Mouse (Mus musculus) cerebellum, adult 2 months (tissue): Measurements from ENCODE around the gene Traf6. TPM values are rescaled to one million over a fixed set of nuclear protein-coding genes. Genes with fewer than 3 reads are reported as not detected.

Experiments used
- DNase-seq, 2 experiments: peaks; one replicate each; pipeline ENCODE4 v3.0.0; 2021
- H3K27ac ChIP-seq: fragments of 200-500 bp; 2 replicates; pipeline ENCODE4 v1.5.1; 2012; ENCODE audit warnings: low read length, control low read depth, inconsistent platforms; ENCODE audit not compliant: insufficient read depth
- H3K27me3 ChIP-seq: fragments of 200-500 bp; 2 replicates; pipeline ENCODE4 v1.6.1; 2012; ENCODE audit warnings: inconsistent platforms, mild to moderate bottlenecking, low read length, moderate library complexity; ENCODE audit not compliant: control insufficient read depth, insufficient read depth
- H3K4me1 ChIP-seq: fragments of 200-500 bp; 2 replicates; pipeline ENCODE4 v1.6.1; 2011; ENCODE audit warnings: low read length; ENCODE audit not compliant: control insufficient read depth, insufficient read depth
- H3K4me3 ChIP-seq: fragments of 200-500 bp; replicated peaks from 2 replicates; pipeline ENCODE3; 2011; ENCODE audit warnings: mild to moderate bottlenecking, low read depth, low read length, control low read depth; ENCODE audit not compliant: insufficient read depth
- CTCF ChIP-seq: fragments of 200-500 bp; IDR thresholded peaks from 2 replicates; pipeline ENCODE4 v1.5.1; 2011; ENCODE audit warnings: low read depth, mild to moderate bottlenecking, control low read depth, low read length, moderate library complexity, borderline replicate concordance; ENCODE audit not compliant: insufficient read depth
- POLR2A ChIP-seq: fragments of 200-500 bp; IDR thresholded peaks from 2 replicates; pipeline ENCODE4 v1.6.1; 2011; ENCODE audit warnings: low read length, control low read depth, borderline replicate concordance; ENCODE audit not compliant: insufficient read depth
- WGBS: fragments of 180-500 bp; shearing (Covaris S2); methylation state at CpG from one replicate; pipeline ENCODE4 v1.1.7; 2018; 5-methylcytosine and 5-hydroxymethylcytosine counted together
- polyA plus RNA-seq: library from polyadenylated mRNA; depleted of rRNA; stranded (reverse); fragments of >200 nt; gene quantifications from 2 replicates; pipeline ENCODE4 v1.2.3, GENCODE M21; 2012; rRNA removed

Gene Traf6
- 12.2 and 12.5 TPM in 2 replicates for polyA plus RNA-seq

DNA sequence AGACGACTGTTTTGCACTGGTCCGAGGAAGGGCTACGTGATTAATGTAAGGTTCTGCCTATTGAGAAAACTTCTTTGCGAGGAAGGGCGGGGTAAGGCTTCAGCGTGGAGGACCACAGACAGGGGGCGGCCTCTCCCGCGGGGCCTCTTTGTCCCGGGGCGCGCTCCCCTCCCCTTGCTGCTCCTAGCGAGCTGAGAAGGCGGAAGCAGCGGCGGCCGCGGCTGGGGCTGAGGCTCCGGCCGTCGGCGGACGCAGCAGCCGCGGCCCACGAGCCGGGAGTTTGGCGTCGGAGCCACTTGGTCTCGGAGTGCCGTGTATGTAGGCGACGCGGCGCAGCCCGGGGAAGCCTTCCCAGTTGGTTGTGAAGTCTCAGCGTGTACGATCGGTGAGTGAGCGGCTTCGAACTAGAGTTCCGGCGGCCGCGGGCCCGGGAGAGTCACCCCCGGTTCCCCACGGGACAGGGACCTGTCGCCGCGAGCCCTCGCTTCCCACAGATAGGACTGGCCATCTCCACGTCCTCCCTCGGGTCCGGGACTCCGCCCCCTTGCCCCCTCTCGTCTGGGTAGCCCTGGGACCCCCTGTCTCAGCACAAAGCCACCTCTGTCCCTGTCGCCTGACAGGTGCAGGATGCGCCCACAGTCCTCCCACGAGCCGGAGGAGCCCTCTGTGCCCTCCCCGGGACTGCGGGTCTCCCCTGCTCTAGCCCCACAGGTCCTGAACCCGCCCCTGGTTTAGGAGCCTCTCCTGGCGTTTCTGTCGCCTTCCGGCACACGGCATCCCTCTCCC lies at the start of gene Traf6:
Gene Traf6 (plus strand): TSS at position 194 of the 786 bp plus-strand sequence.
- Histone ChIP-seq H3K4me1 (no peaks in the 10 kb centered on the region), H3K27ac (no peak within 1 kb of the TSS; the same call in 1 of the 2 replicates), H3K27me3 (no peaks in the 10 kb centered on the region), H3K4me3 (peak within 1 kb of the TSS; percentile 75)
- under 1% methylated on average over 68 of the region's 68 CpGs for WGBS
- peak; percentile 78 to 81 for DNase-seq
- TF ChIP-seq POLR2A (peak; percentile 35; the same call in 1 of the 2 replicates), CTCF (peak; percentile 40; the same call in 1 of the 2 replicates)

DNA sequence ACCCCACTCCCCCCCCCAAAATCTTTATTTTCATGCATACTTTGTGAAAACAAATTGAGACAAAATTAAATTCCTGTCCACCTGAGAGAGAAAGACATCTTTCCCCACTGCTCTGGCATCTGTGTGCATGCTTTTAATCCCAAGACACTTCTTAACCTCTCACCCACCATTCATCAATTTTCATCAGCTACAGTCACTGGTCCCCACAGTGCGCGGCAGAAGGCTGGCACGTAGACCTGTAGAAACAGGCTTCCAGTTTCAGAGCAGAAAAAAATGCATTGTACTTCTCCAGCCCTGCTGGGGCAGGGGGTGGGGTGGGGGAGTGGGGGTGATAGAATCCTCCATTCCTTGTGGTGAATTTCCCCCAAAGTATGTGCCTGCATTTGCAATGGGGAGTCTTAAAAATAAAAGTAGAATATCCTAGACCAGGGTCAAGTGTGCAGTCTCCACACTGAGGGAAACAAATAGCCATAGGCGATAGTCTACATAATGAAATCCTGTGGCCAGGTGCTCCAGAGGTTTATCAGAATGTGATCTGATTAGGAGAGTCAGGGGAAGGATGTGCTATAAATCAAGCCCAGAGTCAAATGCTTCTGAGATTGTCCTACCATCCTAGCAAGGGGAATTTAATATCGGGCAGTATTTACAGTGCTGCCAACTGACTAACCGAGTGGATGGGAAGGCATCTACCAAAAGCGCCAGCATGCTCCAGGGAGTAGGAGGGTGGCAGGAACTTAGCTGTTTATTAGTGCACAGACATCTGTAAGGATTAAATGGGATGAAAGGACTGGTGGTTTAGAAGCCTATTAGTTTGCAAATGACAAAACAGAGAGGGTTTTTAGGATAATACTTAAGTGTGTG lies 39.0 kb upstream of the Traf6 start:
- no peak overlapping the region for H3K4me3 ChIP-seq
- no peak overlapping the region for H3K27ac ChIP-seq
- 37% methylated on average over 7 of the region's 7 CpGs for whole genome bisulfite sequencing
- H3K27me3 ChIP-seq = no peaks in the 10 kb centered on the region
- TF ChIP-seq POLR2A = no peak
- TF ChIP-seq CTCF = no peak
- H3K4me1 ChIP-seq = no peaks in the 10 kb centered on the region
- DNase-seq = no peak

DNA sequence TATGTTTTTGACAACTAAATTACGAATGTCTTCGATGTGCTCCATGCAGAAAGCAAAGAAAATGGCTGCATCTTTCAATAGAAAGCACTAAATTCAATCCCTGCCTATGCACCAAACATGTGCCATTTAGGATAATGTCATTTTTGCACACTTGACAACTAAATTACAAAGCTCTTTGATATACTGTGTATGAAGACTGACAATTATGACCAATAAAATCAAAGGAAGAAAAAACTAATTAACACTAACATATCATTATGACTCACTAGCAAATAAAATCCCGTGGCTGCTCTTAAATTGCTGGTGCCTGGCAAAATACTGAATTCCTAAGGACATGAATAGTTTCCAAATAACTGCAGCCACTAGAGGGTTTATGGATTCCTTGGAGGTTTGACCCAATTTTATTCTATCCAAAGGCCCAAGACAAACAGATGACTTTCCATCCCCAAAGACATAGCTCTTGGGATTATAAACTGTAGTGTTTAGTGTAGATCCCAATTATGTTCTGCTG lies 38.3 kb upstream of the Traf6 start:
- Histone ChIP-seq H3K27ac (no peak overlapping the region), H3K27me3 (no peaks in the 10 kb centered on the region), H3K4me3 (no peak overlapping the region), H3K4me1 (no peaks in the 10 kb centered on the region)
- 72% methylated on average over 3 of the region's 3 CpGs for WGBS
- no peak for DNase-seq
- TF ChIP-seq CTCF (no peak), POLR2A (no peak)

DNA sequence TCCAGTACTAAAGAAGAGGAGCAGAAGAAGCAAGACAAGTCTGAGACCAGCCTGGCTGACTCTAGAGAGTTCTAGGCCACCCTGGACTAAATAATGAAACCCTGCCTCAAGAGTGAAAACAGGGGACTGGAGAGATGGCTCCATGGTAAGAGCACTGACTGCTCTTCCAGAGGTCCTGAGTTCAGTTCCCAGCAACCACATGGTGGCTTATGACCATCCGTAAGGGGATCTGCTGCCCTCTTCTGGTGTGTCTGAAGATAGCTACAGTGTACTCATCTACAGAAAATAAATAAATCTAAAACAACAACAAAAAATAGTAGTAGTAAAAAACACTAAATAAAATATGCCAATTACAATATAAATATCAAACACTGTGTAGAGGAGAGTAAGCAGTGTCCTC lies 32.4 kb upstream of the Traf6 start:
- H3K27me3 ChIP-seq = no peaks in the 10 kb centered on the region
- TF ChIP-seq CTCF (no peak), POLR2A (no peak)
- no peak overlapping the region for H3K27ac ChIP-seq
- peaks cover 11% of the 10 kb centered on the region for H3K4me1 ChIP-seq
- 91% methylated on average over 1 of the region's 1 CpGs for WGBS
- no peak overlapping the region for H3K4me3 ChIP-seq
- DNase-seq = no peak

- Histone ChIP-seq H3K27ac (peak overlapping the region; percentile 73; the same call in 1 of the 2 replicates), H3K27me3 (no peaks in the 10 kb centered on the region), H3K4me3 (no peak overlapping the region), H3K4me1 (peaks cover 11% of the 10 kb centered on the region)
- 58% methylated on average over 2 of the region's 2 CpGs for WGBS
- peak in 1 of 2 experiments; percentile 24 for DNase-seq
- no peak for TF ChIP-seq CTCF
- no peak for TF ChIP-seq POLR2A
Measured at GRCm38 (mm10) chr2:101648361-101648760, 29.9 kb upstream of the Traf6 start.

- Histone ChIP-seq H3K27me3 (no peaks in the 10 kb centered on the region), H3K4me3 (peak within 1 kb of the TSS; percentile 41), H3K27ac (peak within 1 kb of the TSS; percentile 73), H3K4me1 (peaks cover 11% of the 10 kb centered on the region)
- TF ChIP-seq CTCF (no peak), POLR2A (no peak)
- 3% methylated on average over 8 of the region's 8 CpGs for WGBS
- peak; percentile 78 to 92 for DNase-seq
Measured at GRCm38 (mm10) chr2:101649114-101649671, 29.0 kb upstream of the Traf6 start, which contains the start of the genes Rag1 and B230118H07Rik. Gene Rag1 (minus strand): TSS chr2:101649501. Gene B230118H07Rik (minus strand): TSS chr2:101649532.

DNA sequence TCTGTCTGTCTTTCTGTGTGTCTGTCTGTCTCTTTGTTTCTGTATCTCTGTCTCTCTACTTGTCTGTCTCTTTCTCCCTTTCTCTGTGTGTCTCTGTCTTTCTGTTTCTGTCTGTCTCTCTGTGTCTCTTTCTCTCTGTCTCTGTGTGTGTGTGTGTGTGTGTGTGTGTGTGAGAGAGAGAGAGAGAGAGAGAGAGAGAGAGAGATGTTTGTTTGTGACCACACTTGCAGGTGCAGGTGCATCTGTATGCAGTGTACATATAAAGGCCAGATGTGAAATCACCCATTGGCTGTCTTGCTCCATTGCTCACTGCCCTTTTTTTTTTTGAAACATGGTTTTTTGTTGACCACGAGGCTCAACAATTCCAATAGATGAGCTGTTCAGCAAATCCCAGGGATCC lies 27.8 kb upstream of the Traf6 start:
- no peaks in the 10 kb centered on the region for H3K27me3 ChIP-seq
- peaks cover 11% of the 10 kb centered on the region for H3K4me1 ChIP-seq
- TF ChIP-seq CTCF (no peak), POLR2A (no peak)
- no peak overlapping the region for H3K4me3 ChIP-seq
- WGBS = 68% methylated on average over 1 of the region's 1 CpGs
- no peak for DNase-seq
- no peak overlapping the region for H3K27ac ChIP-seq
